Mouse (Mus musculus) layer of hippocampus, adult 18-20 months (tissue): ENCODE measurements around the gene Cep350. TPM values are rescaled to one million over a fixed set of nuclear protein-coding genes. Genes with fewer than 3 reads are reported as not detected.
"Not testable (repeated sequence)": the region's sequence is repeated elsewhere in the genome, so short reads cannot be mapped to it uniquely, and the experiment has no call there.

Experiments
- DNase-seq, 2 experiments: peaks; one replicate each; pipeline ENCODE4 v3.0.0; 2022; ENCODE audit warnings: low spot score in 2 of 2
- total RNA-seq, 2 experiments: library from RNA; stranded (reverse); gene quantifications; 2 replicates each; pipeline ENCODE4 v1.2.3; 2021

Gene Cep350
- total RNA-seq, 2 experiments from 2014 or later, result 44.9 to 50.2 TPM

- no peak for DNase-seq
Measured at GRCm38 (mm10) chr1:155894382-155894781, 78.7 kb downstream of the Cep350 start.

GRCm38 (mm10) chr1:155886846-155887245 lies 86.2 kb downstream of the Cep350 start:
- no peak for DNase-seq

- DNase-seq, result not testable (repeated sequence)
Measured at GRCm38 (mm10) chr1:155882646-155883231, 90.3 kb downstream of the Cep350 start.

- DNase-seq, result no peak
Measured at GRCm38 (mm10) chr1:155879596-155879995, 93.5 kb downstream of the Cep350 start.

- DNase-seq, result no peak
Measured at GRCm38 (mm10) chr1:155862967-155863366, 110.1 kb downstream of the Cep350 start.

- no peak for DNase-seq
Measured at GRCm38 (mm10) chr1:155854926-155855702, 117.9 kb downstream of the Cep350 start.

- no peak for DNase-seq
Measured at GRCm38 (mm10) chr1:155853009-155853408, 120.0 kb downstream of the Cep350 start.

- DNase-seq, result no peak
Measured at GRCm38 (mm10) chr1:155844235-155844634, 128.8 kb downstream of the Cep350 start.

GRCm38 (mm10) chr1:155843538-155843937 lies 129.5 kb downstream of the Cep350 start:
- DNase-seq, result no peak

- no peak for DNase-seq
Measured at GRCm38 (mm10) chr1:155835667-155836066, 137.4 kb downstream of the Cep350 start.

- DNase-seq, result no peak
Measured at GRCm38 (mm10) chr1:155833610-155834009, 139.4 kb downstream of the Cep350 start.

GRCm38 (mm10) chr1:155831958-155832357 lies 141.1 kb downstream of the Cep350 start:
- DNase-seq, result no peak

GRCm38 (mm10) chr1:155830861-155831260 lies 142.2 kb downstream of the Cep350 start:
- DNase-seq, result no peak

GRCm38 (mm10) chr1:155827703-155828295 lies 145.3 kb downstream of the Cep350 start:
- DNase-seq, result no peak

- no peak for DNase-seq
Measured at GRCm38 (mm10) chr1:155826803-155827395, 146.2 kb downstream of the Cep350 start.

- no peak for DNase-seq
Measured at GRCm38 (mm10) chr1:155825940-155826716, 146.9 kb downstream of the Cep350 start.

- no peak for DNase-seq
Measured at GRCm38 (mm10) chr1:155820646-155821045, 152.4 kb downstream of the Cep350 start.

GRCm38 (mm10) chr1:155816167-155816566 lies 156.9 kb downstream of the Cep350 start:
- no peak for DNase-seq

GRCm38 (mm10) chr1:155812581-155813499 lies 160.2 kb downstream of the Cep350 start, which contains the start of gene Qsox1:
Gene Qsox1, minus strand, starts transcription at chr1:155812889.
- peak; percentile 70 to 84 for DNase-seq

GRCm38 (mm10) chr1:155811995-155812580 lies 161.0 kb downstream of the Cep350 start:
- no peak for DNase-seq
